Mouse (Mus musculus) myocyte (in vitro differentiated cells): Measurements from ENCODE around the gene Hist1h1a.

Experiments
- CEBPB ChIP-seq: IDR thresholded peaks from 2 replicates; pipeline ENCODE4 v1.6.1; 2011; ENCODE audit warnings: mild to moderate bottlenecking, moderate library complexity; ENCODE audit not compliant: poor library complexity, insufficient read depth, severe bottlenecking
- E2F4 ChIP-seq: IDR thresholded peaks from one replicate; pipeline ENCODE4 v1.6.1; 2011; ENCODE audit warnings: mild to moderate bottlenecking, control low read depth, moderate library complexity; ENCODE audit not compliant: insufficient read depth
- MAX ChIP-seq: IDR thresholded peaks from one replicate; pipeline ENCODE4 v1.6.1; 2011; ENCODE audit warnings: low read depth, mild to moderate bottlenecking, control low read depth
- POLR2A ChIP-seq: IDR thresholded peaks from one replicate; pipeline ENCODE4 v1.6.1; 2011; ENCODE audit warnings: low read depth, mild to moderate bottlenecking, control low read depth, moderate library complexity; ENCODE audit not compliant: insufficient read length
- POLR2AphosphoS2 ChIP-seq: IDR thresholded peaks from one replicate; pipeline ENCODE4 v1.6.1; 2011; ENCODE audit warnings: low read depth, control low read depth; ENCODE audit not compliant: insufficient read length
- USF1 ChIP-seq: IDR thresholded peaks from one replicate; pipeline ENCODE4 v1.6.1; 2011; ENCODE audit warnings: low read depth, mild to moderate bottlenecking, control low read depth, moderate library complexity

GRCm38 (mm10) chr13:23738677-23739068 is 24.8 kb upstream of the Hist1h1a start, which contains the start of gene Hist1h1c:
- TF ChIP-seq POLR2A = peak; percentile 96
- no peak for TF ChIP-seq CEBPB
- peak; percentile 99 for TF ChIP-seq POLR2AphosphoS2
- TF ChIP-seq E2F4 = no peak
- TF ChIP-seq USF1 = no peak
- TF ChIP-seq MAX = no peak
